Mouse (Mus musculus) E14TG2a.4 (cell line): ENCODE results near the gene Rnf169.

Experiments used
- CTCF ChIP-seq: conservative IDR thresholded peaks from 2 replicates; pipeline ENCODE4 v1.5.1; 2014; ENCODE audit warnings: low read length
- NANOG ChIP-seq: IDR thresholded peaks from 2 replicates; pipeline ENCODE4 v1.6.1; 2014; ENCODE audit warnings: borderline replicate concordance, low read length, mixed read lengths
- POU5F1 ChIP-seq: IDR thresholded peaks from 2 replicates; pipeline ENCODE4 v1.6.1; 2014; ENCODE audit warnings: low read length, borderline replicate concordance

DNA sequence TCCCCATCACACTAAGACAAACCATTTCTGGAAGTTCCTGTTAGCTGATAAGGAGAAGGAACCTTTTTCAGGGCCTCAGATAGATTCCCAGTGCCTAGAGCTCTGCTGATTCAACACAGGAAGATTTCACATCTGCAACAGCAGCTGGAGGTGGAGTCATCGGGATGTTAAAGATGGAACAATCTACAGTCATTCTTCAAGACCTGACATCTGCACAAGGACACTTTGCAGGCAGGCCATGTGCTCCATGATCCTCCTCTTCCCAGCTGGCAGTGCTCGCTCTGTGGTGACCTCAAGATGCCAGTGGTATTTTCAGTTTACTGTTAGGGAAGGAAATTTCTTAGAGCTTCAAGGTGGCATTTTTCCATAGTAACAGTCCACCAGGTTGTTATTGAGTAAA is 87.9 kb downstream of the Rnf169 start:
- TF ChIP-seq CTCF = no peak
- no peak for TF ChIP-seq NANOG
- TF ChIP-seq POU5F1 = no peak
